Mouse (Mus musculus) MEL (cell line): Measurements from ENCODE around the gene Tnfrsf4. TPM values are rescaled to one million over a fixed set of nuclear protein-coding genes. Genes with fewer than 3 reads are reported as not detected.

Experiments
- DNase-seq: peaks from one replicate; pipeline ENCODE4 v3.0.0; 2011; ENCODE audit warnings: low read depth, low spot score
- H3K27ac ChIP-seq: 2 replicates; pipeline ENCODE4 v1.5.1; 2012; ENCODE audit warnings: low read depth, mild to moderate bottlenecking, control low read depth, low read length, moderate library complexity; ENCODE audit not compliant: control insufficient read depth
- H3K27me3 ChIP-seq, 2 experiments: fragments of 150-350 bp in 1 of 2; sonication (generic) in 1 of 2; 2 replicates each; pipeline ENCODE4 v1.6.1; 2012; ENCODE audit warnings: low read length in 2 of 2, mild to moderate bottlenecking in 2 of 2, improper control_type of control experiment in 1 of 2, moderate library complexity in 1 of 2; ENCODE audit not compliant: insufficient read depth in 2 of 2, control insufficient read depth in 1 of 2
- H3K36me3 ChIP-seq, 2 experiments: 2 replicates each; pipeline ENCODE4 v1.6.1; 2012 to 2014; ENCODE audit warnings: low read length in 2 of 2, improper control_type of control experiment in 1 of 2, inconsistent platforms in 1 of 2, mild to moderate bottlenecking in 1 of 2; ENCODE audit not compliant: insufficient read depth in 2 of 2, control insufficient read depth in 1 of 2
- H3K4me1 ChIP-seq, 2 experiments: fragments of 150-350 bp in 1 of 2; sonication (generic) in 1 of 2; 2 replicates each; pipeline ENCODE4 v1.6.1; 2012; ENCODE audit warnings: low read length in 2 of 2, improper control_type of control experiment in 1 of 2, mild to moderate bottlenecking in 1 of 2; ENCODE audit not compliant: insufficient read depth in 2 of 2, control insufficient read depth in 1 of 2
- H3K4me3 ChIP-seq, 2 experiments: fragments of 150-350 bp in 1 of 2; sonication (generic) in 1 of 2; 2 replicates each; pipeline ENCODE4 v1.5.1; 2012; ENCODE audit warnings: low read depth in 2 of 2, low read length in 2 of 2, mild to moderate bottlenecking in 2 of 2, moderate library complexity in 2 of 2, control low read depth in 1 of 2, improper control_type of control experiment in 1 of 2; ENCODE audit not compliant: control insufficient read depth in 1 of 2, insufficient read depth in 1 of 2
- H3K79me2 ChIP-seq: 2 replicates; pipeline ENCODE4 v1.6.1; 2012; ENCODE audit warnings: mild to moderate bottlenecking, low read length, moderate library complexity; ENCODE audit not compliant: control insufficient read depth, poor library complexity, insufficient read depth
- H3K9ac ChIP-seq: 2 replicates; pipeline ENCODE4 v1.6.1; 2012; ENCODE audit warnings: low read depth, mild to moderate bottlenecking, control low read depth, low read length, moderate library complexity; ENCODE audit not compliant: control insufficient read depth, poor library complexity, severe bottlenecking
- H3K9me3 ChIP-seq: fragments of 150-350 bp; sonication (generic); replicated peaks from 2 replicates; pipeline ENCODE4 v1.6.1; 2012; ENCODE audit warnings: mild to moderate bottlenecking, low read length, improper control_type of control experiment, moderate library complexity; ENCODE audit not compliant: insufficient read depth
- CHD1 ChIP-seq: IDR thresholded peaks from 2 replicates; pipeline ENCODE4 v1.6.1; 2012; ENCODE audit warnings: low read depth, mild to moderate bottlenecking, inconsistent platforms, low read length, improper control_type of control experiment
- ETS1 ChIP-seq: IDR thresholded peaks from 2 replicates; pipeline ENCODE4 v1.6.1; 2012; ENCODE audit warnings: low read depth, mild to moderate bottlenecking, inconsistent platforms, low read length, improper control_type of control experiment, moderate library complexity
- GATA1 ChIP-seq: IDR thresholded peaks from 2 replicates; pipeline ENCODE4 v1.6.1; 2011; ENCODE audit warnings: low read depth, low read length, improper control_type of control experiment
- HCFC1 ChIP-seq: IDR thresholded peaks from 2 replicates; pipeline ENCODE4 v1.6.1; 2012; ENCODE audit warnings: low read depth, mild to moderate bottlenecking, inconsistent platforms, low read length, improper control_type of control experiment, moderate library complexity
- MEF2A ChIP-seq: IDR thresholded peaks from 2 replicates; pipeline ENCODE4 v1.6.1; 2014; ENCODE audit warnings: low read depth, mild to moderate bottlenecking, inconsistent platforms, low read length, improper control_type of control experiment; ENCODE audit not compliant: poor library complexity, insufficient replicate concordance, severe bottlenecking; ENCODE audit errors: extremely low read depth
- MXI1 ChIP-seq: IDR thresholded peaks from 2 replicates; pipeline ENCODE4 v1.6.1; 2011; ENCODE audit warnings: mild to moderate bottlenecking, low read depth, low read length, improper control_type of control experiment
- MYB ChIP-seq: IDR thresholded peaks from 2 replicates; pipeline ENCODE4 v1.6.1; 2011; ENCODE audit warnings: mild to moderate bottlenecking, low read depth, low read length, improper control_type of control experiment
- NELFE ChIP-seq: IDR thresholded peaks from 2 replicates; pipeline ENCODE4 v1.6.1; 2011; ENCODE audit warnings: low read depth, low read length, improper control_type of control experiment
- NRF1 ChIP-seq: IDR thresholded peaks from 2 replicates; pipeline ENCODE4 v1.6.1; 2014; ENCODE audit warnings: low read depth, mild to moderate bottlenecking, inconsistent platforms, low read length, improper control_type of control experiment, moderate library complexity; ENCODE audit not compliant: poor library complexity, insufficient read depth, severe bottlenecking
- RAD21 ChIP-seq: IDR thresholded peaks from 2 replicates; pipeline ENCODE4 v1.6.1; 2011; ENCODE audit warnings: mild to moderate bottlenecking, low read depth, low read length, improper control_type of control experiment
- RCOR1 ChIP-seq: IDR thresholded peaks from 2 replicates; pipeline ENCODE4 v1.6.1; 2012; ENCODE audit warnings: low read depth, mild to moderate bottlenecking, inconsistent platforms, low read length, improper control_type of control experiment
- SIN3A ChIP-seq: IDR thresholded peaks from 2 replicates; pipeline ENCODE4 v1.6.1; 2012; ENCODE audit warnings: low read length, improper control_type of control experiment, inconsistent platforms
- TAL1 ChIP-seq: IDR thresholded peaks from 2 replicates; pipeline ENCODE4 v1.6.1; 2012; ENCODE audit warnings: mild to moderate bottlenecking, inconsistent platforms, low read length, moderate library complexity, mixed read lengths
- UBTF ChIP-seq: IDR thresholded peaks from 2 replicates; pipeline ENCODE4 v1.6.1; 2012; ENCODE audit warnings: low read depth, mild to moderate bottlenecking, inconsistent platforms, low read length, improper control_type of control experiment, moderate library complexity, borderline replicate concordance; ENCODE audit not compliant: insufficient read depth
- USF1 ChIP-seq: IDR thresholded peaks from 2 replicates; pipeline ENCODE4 v1.6.1; 2014; ENCODE audit warnings: low read depth, mild to moderate bottlenecking, inconsistent platforms, low read length, improper control_type of control experiment, moderate library complexity
- USF2 ChIP-seq, 2 experiments: IDR thresholded peaks; 2 replicates each; pipeline ENCODE4 v1.6.1; 2011 to 2012; ENCODE audit warnings: improper control_type of control experiment in 2 of 2, low read length in 2 of 2, borderline replicate concordance in 1 of 2, inconsistent platforms in 1 of 2, low read depth in 1 of 2, mild to moderate bottlenecking in 1 of 2; ENCODE audit not compliant: insufficient read depth in 1 of 2
- ZC3H11A ChIP-seq: IDR thresholded peaks from 2 replicates; pipeline ENCODE4 v1.6.1; 2012; ENCODE audit warnings: low read depth, mild to moderate bottlenecking, inconsistent platforms, low read length, improper control_type of control experiment
- ZMIZ1 ChIP-seq: IDR thresholded peaks from 2 replicates; pipeline ENCODE4 v1.6.1; 2012; ENCODE audit warnings: low read depth, mild to moderate bottlenecking, inconsistent platforms, low read length, improper control_type of control experiment, moderate library complexity
- ZNF384 ChIP-seq: IDR thresholded peaks from 2 replicates; pipeline ENCODE4 v1.6.1; 2012; ENCODE audit warnings: low read depth, mild to moderate bottlenecking, inconsistent platforms, low read length, improper control_type of control experiment
- polyA plus RNA-seq, 2 experiments: library from polyadenylated mRNA; stranded (reverse) in 1 of 2; unstranded in 1 of 2; fragments of >175 nt in 1 of 2; fragments of >200 nt in 1 of 2; gene quantifications; 2 replicates each; pipeline versions ENCODE4 v1.2.1 to v1.2.4; 2012; ENCODE audit warnings: low replicate concordance in 2 of 2, low read depth in 1 of 2; ENCODE audit not compliant: insufficient read length in 2 of 2, insufficient read depth in 1 of 2, missing spikeins in 1 of 2
- total RNA-seq: library from RNA; depleted of rRNA; stranded (reverse); fragments of 300-350 nt; gene quantifications from 2 replicates; pipeline ENCODE4 v1.2.3, GENCODE M21; 2012

Tnfrsf4 gene
- total and polyA plus RNA-seq, 3 experiments: 1.6 to 2.7 TPM; not detected in 1

- TF ChIP-seq RAD21: no peak
- no peak for TF ChIP-seq USF2 (IDR thresholded peaks at IDR 0.05; ENCODE audit: borderline replicate concordance in 1 of 2, insufficient read depth in 1 of 2, low read depth in 1 of 2, low read length in 2 of 2)
- no peak for TF ChIP-seq UBTF
- no peak for TF ChIP-seq USF1
- TF ChIP-seq RCOR1: no peak
- TF ChIP-seq ETS1: no peak
- TF ChIP-seq MXI1: no peak
- no peak for TF ChIP-seq GATA1
- no peak for TF ChIP-seq MYB
- Histone ChIP-seq H3K79me2 (no peaks in the 10 kb centered on the region), H3K27ac (no peak overlapping the region), H3K9me3 (no peaks in the 10 kb centered on the region), H3K36me3 (peaks cover 0 to 3% of the 10 kb centered on the region in 2 experiments; a peak in 1 of 4 replicates), H3K9ac (no peak overlapping the region), H3K4me3 (no peak overlapping the region), H3K4me1 (peaks cover 0 to 7% of the 10 kb centered on the region in 2 experiments; a peak in 2 of 4 replicates), H3K27me3 (peaks cover 3 to 8% of the 10 kb centered on the region in 2 experiments; a peak in 3 of 4 replicates)
- DNase-seq: no peak
Observed at GRCm38 (mm10) chr4:156055173-156055572, 41.5 kb downstream of the Tnfrsf4 start.

GRCm38 (mm10) chr4:156057702-156058101 is 44.1 kb downstream of the Tnfrsf4 start:
- no peaks in the 10 kb centered on the region for H3K79me2 ChIP-seq
- TF ChIP-seq TAL1: no peak
- TF ChIP-seq ZMIZ1: no peak
- no peak for TF ChIP-seq NELFE
- TF ChIP-seq HCFC1: no peak
- no peak for TF ChIP-seq ZNF384
- TF ChIP-seq SIN3A: no peak
- TF ChIP-seq USF2 (IDR thresholded peaks at IDR 0.05; ENCODE audit: borderline replicate concordance in 1 of 2, insufficient read depth in 1 of 2, low read depth in 1 of 2, low read length in 2 of 2): no peak
- TF ChIP-seq ZC3H11A: no peak
- no peak for TF ChIP-seq MEF2A
- TF ChIP-seq CHD1: no peak
- no peak for TF ChIP-seq GATA1
- TF ChIP-seq USF1: no peak
- no peak for TF ChIP-seq NRF1

More at GRCm38 (mm10) chr4:156057702-156058101, 44.1 kb downstream of the Tnfrsf4 start:
- no peaks in the 10 kb centered on the region for H3K9me3 ChIP-seq
- no peak overlapping the region for H3K27ac ChIP-seq
- no peaks in the 10 kb centered on the region for H3K36me3 ChIP-seq
- no peak overlapping the region for H3K4me3 ChIP-seq
- no peak for DNase-seq
- H3K4me1 ChIP-seq: no peaks in the 10 kb centered on the region
- no peak overlapping the region for H3K9ac ChIP-seq
- peaks cover 3 to 8% of the 10 kb centered on the region in 2 experiments; a peak in 3 of 4 replicates for H3K27me3 ChIP-seq
